Mouse (Mus musculus): ENCODE data around the gene Lrrc25. TPM values are rescaled to one million over a fixed set of nuclear protein-coding genes. Genes with fewer than 3 reads are reported as not detected.

Lrrc25 gene
- polyA plus RNA-seq, 1 experiment: not detected

GRCm38 (mm10) chr8:70591569-70591968, 24.4 kb upstream of the Lrrc25 start:
- H3K4me3 ChIP-seq: no peak overlapping the region
- H3ac ChIP-seq (ENCODE audit: control insufficient read depth, insufficient read length): no peak overlapping the region
- no peak for TF ChIP-seq CEBPB (IDR thresholded peaks at IDR 0.05; ENCODE audit: insufficient read depth, poor library complexity, severe bottlenecking)
- H3K36me3 ChIP-seq (ENCODE audit: control insufficient read depth, insufficient read depth): peaks cover 4% of the 10 kb centered on the region
- H3K4me2 ChIP-seq (ENCODE audit: low read depth): no peak overlapping the region
- no peaks in the 10 kb centered on the region for H3K79me2 ChIP-seq (ENCODE audit: control insufficient read depth, insufficient read depth)
- H3K27me3 ChIP-seq (ENCODE audit: control insufficient read depth, insufficient read depth, insufficient read length): no peaks in the 10 kb centered on the region

GRCm38 (mm10) chr8:70593173-70593572, 22.8 kb upstream of the Lrrc25 start:
- H3K4me3 ChIP-seq: peak overlapping the region; percentile 17
- TF ChIP-seq TCF12 (IDR thresholded peaks at IDR 0.05; ENCODE audit: insufficient read depth, poor library complexity, severe bottlenecking): no peak
- no peak for TF ChIP-seq USF1 (IDR thresholded peaks at IDR 0.05; ENCODE audit: low read depth)
- no peak for TF ChIP-seq CEBPB (IDR thresholded peaks at IDR 0.05; ENCODE audit: insufficient read depth, poor library complexity, severe bottlenecking)
- TF ChIP-seq E2F4 (IDR thresholded peaks at IDR 0.05; ENCODE audit: insufficient read depth): no peak
- TF ChIP-seq POLR2AphosphoS2 (IDR thresholded peaks at IDR 0.05; ENCODE audit: insufficient read length, low read depth): no peak
- no peak for TF ChIP-seq MYOG (IDR thresholded peaks at IDR 0.05; ENCODE audit: control insufficient read depth in 1 of 3, insufficient read depth in 1 of 3, insufficient read length in 2 of 3, low read depth in 2 of 3)
- no peak for TF ChIP-seq REST (IDR thresholded peaks at IDR 0.05; ENCODE audit: insufficient read depth, insufficient read length)
- TF ChIP-seq MYOD1 (IDR thresholded peaks at IDR 0.05; ENCODE audit: control insufficient read depth in 1 of 3, insufficient read length in 2 of 3, low read depth in 2 of 3): no peak
- no peak for TF ChIP-seq TCF3 (IDR thresholded peaks at IDR 0.05; ENCODE audit: insufficient read length, low read depth)
- no peak for TF ChIP-seq SRF (IDR thresholded peaks at IDR 0.05; ENCODE audit: control insufficient read depth, insufficient read length, low read depth)
- TF ChIP-seq MAX (IDR thresholded peaks at IDR 0.05; ENCODE audit: low read depth): no peak
- TF ChIP-seq POLR2A (IDR thresholded peaks at IDR 0.05; ENCODE audit: insufficient read length, low read depth): no peak
- no peaks in the 10 kb centered on the region for H3K27me3 ChIP-seq (ENCODE audit: control insufficient read depth, insufficient read depth, insufficient read length)
- H3K79me2 ChIP-seq (ENCODE audit: control insufficient read depth, insufficient read depth): no peaks in the 10 kb centered on the region
- H3ac ChIP-seq (ENCODE audit: control insufficient read depth, insufficient read length): no peak overlapping the region
- no peak overlapping the region for H3K4me2 ChIP-seq (ENCODE audit: low read depth)
- peaks cover 3% of the 10 kb centered on the region for H3K36me3 ChIP-seq (ENCODE audit: control insufficient read depth, insufficient read depth)

GRCm38 (mm10) chr8:70593961-70594609, 21.9 kb upstream of the Lrrc25 start, which contains the start of gene Isyna1:
TSS of gene Isyna1 (plus strand) at chr8:70594373.
- H3ac ChIP-seq (ENCODE audit: control insufficient read depth, insufficient read length): peak within 1 kb of the TSS; percentile 22
- peaks cover 3% of the 10 kb centered on the region for H3K36me3 ChIP-seq (ENCODE audit: control insufficient read depth, insufficient read depth)
- peak within 1 kb of the TSS; percentile 66 for H3K4me2 ChIP-seq (ENCODE audit: low read depth)
- no peaks in the 10 kb centered on the region for H3K79me2 ChIP-seq (ENCODE audit: control insufficient read depth, insufficient read depth)
- TF ChIP-seq POLR2AphosphoS2 (IDR thresholded peaks at IDR 0.05; ENCODE audit: insufficient read length, low read depth) (peak; percentile 76), MAX (IDR thresholded peaks at IDR 0.05; ENCODE audit: low read depth) (no peak), REST (IDR thresholded peaks at IDR 0.05; ENCODE audit: insufficient read depth, insufficient read length) (no peak), TCF3 (IDR thresholded peaks at IDR 0.05; ENCODE audit: insufficient read length, low read depth) (no peak), MYOD1 (IDR thresholded peaks at IDR 0.05; ENCODE audit: control insufficient read depth in 1 of 3, insufficient read length in 2 of 3, low read depth in 2 of 3) (no peak), USF1 (IDR thresholded peaks at IDR 0.05; ENCODE audit: low read depth) (no peak), POLR2A (IDR thresholded peaks at IDR 0.05; ENCODE audit: insufficient read length, low read depth) (peak; percentile 58), CEBPB (IDR thresholded peaks at IDR 0.05; ENCODE audit: insufficient read depth, poor library complexity, severe bottlenecking) (no peak)
- no peaks in the 10 kb centered on the region for H3K27me3 ChIP-seq (ENCODE audit: control insufficient read depth, insufficient read depth, insufficient read length)
- H3K4me3 ChIP-seq: peak within 1 kb of the TSS; percentile 17

GRCm38 (mm10) chr8:70594621-70595564, 21.1 kb upstream of the Lrrc25 start:
- peak overlapping the region; percentile 17 for H3K4me3 ChIP-seq
- peak overlapping the region; percentile 22 for H3ac ChIP-seq (ENCODE audit: control insufficient read depth, insufficient read length)
- TF ChIP-seq TCF3 (IDR thresholded peaks at IDR 0.05; ENCODE audit: insufficient read length, low read depth) (no peak), POLR2AphosphoS2 (IDR thresholded peaks at IDR 0.05; ENCODE audit: insufficient read length, low read depth) (no peak), MYOG (IDR thresholded peaks at IDR 0.05; ENCODE audit: control insufficient read depth in 1 of 3, insufficient read depth in 1 of 3, insufficient read length in 2 of 3, low read depth in 2 of 3) (no peak), REST (IDR thresholded peaks at IDR 0.05; ENCODE audit: insufficient read depth, insufficient read length) (no peak), POLR2A (IDR thresholded peaks at IDR 0.05; ENCODE audit: insufficient read length, low read depth) (no peak), E2F4 (IDR thresholded peaks at IDR 0.05; ENCODE audit: insufficient read depth) (no peak), MAX (IDR thresholded peaks at IDR 0.05; ENCODE audit: low read depth) (no peak), TCF12 (IDR thresholded peaks at IDR 0.05; ENCODE audit: insufficient read depth, poor library complexity, severe bottlenecking) (no peak), CEBPB (IDR thresholded peaks at IDR 0.05; ENCODE audit: insufficient read depth, poor library complexity, severe bottlenecking) (no peak), MYOD1 (IDR thresholded peaks at IDR 0.05; ENCODE audit: control insufficient read depth in 1 of 3, insufficient read length in 2 of 3, low read depth in 2 of 3) (no peak), USF1 (IDR thresholded peaks at IDR 0.05; ENCODE audit: low read depth) (no peak), SRF (IDR thresholded peaks at IDR 0.05; ENCODE audit: control insufficient read depth, insufficient read length, low read depth) (no peak)
- H3K36me3 ChIP-seq (ENCODE audit: control insufficient read depth, insufficient read depth): peaks cover 3% of the 10 kb centered on the region
- no peaks in the 10 kb centered on the region for H3K27me3 ChIP-seq (ENCODE audit: control insufficient read depth, insufficient read depth, insufficient read length)
- no peaks in the 10 kb centered on the region for H3K79me2 ChIP-seq (ENCODE audit: control insufficient read depth, insufficient read depth)
- peak overlapping the region; percentile 66 for H3K4me2 ChIP-seq (ENCODE audit: low read depth)

Measured in myocyte (in vitro differentiated cells).